Mouse (Mus musculus): Measurements from ENCODE around the gene Surf6. TPM values are rescaled to one million over a fixed set of nuclear protein-coding genes. Genes with fewer than 3 reads are reported as not detected.

Surf6 gene
- total RNA-seq (2021) = 10 to 100 TPM; 26.4 to 27.5 TPM
- long read RNA-seq, experiment 1, transcript Surf6-201 (5 exons, 2,971 nt) = major isoform, 16 of 24 reads
- long read RNA-seq, experiment 1, partial matches to known transcripts = 2 of 24 reads
- long read RNA-seq, experiment 1, other reads (novel, unspliced or antisense) = 6 of 24 reads
- long read RNA-seq, experiment 2, transcript Surf6-201 (5 exons, 2,971 nt) = major isoform, 13 of 21 reads
- long read RNA-seq, experiment 2, partial matches to known transcripts = 4 of 21 reads
- long read RNA-seq, experiment 2, other reads (novel, unspliced or antisense) = 2 of 21 reads

GRCm38 (mm10) chr2:26902467-26903220, at the start of gene Surf6:
Gene Surf6, minus strand, starts transcription at chr2:26902879.
- DNase-seq (ENCODE audit: low spot score in 2 of 2) = peak; percentile 97 to 98
- intact Hi-C loops (cut with DNase I) = loop anchor here (10.0 kb wide), 1 partner anchor 258 kb away; no protein-coding TSS in a partner anchor

DNA sequence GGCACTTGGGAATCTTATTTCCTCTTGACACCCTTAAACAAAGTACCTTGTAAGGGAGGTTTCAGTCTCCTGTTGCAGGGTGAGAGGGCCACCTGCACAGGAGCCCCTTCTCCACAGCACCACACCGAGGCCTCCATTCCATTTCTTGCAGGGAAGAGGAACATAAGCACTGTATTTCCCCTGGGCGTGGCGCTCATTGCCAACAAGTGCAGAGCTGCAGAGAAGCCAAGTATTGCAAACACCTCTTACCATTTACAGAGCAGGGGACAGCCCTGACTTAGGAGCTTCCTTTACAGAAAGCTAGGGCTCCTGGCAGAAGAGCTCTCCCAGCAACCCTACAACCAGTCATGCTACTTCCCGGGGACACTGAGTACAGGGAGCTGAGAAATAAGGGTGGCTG, 49.5 kb upstream of the Surf6 start:
- DNase-seq (ENCODE audit: low spot score in 2 of 2) = no peak
- intact Hi-C loops (cut with DNase I) = no loop called here

- intact Hi-C loops (cut with DNase I) = no loop called here
- no peak for DNase-seq (ENCODE audit: low spot score in 2 of 2)
Observed at GRCm38 (mm10) chr2:26951346-26951905, 48.7 kb upstream of the Surf6 start.

DNA sequence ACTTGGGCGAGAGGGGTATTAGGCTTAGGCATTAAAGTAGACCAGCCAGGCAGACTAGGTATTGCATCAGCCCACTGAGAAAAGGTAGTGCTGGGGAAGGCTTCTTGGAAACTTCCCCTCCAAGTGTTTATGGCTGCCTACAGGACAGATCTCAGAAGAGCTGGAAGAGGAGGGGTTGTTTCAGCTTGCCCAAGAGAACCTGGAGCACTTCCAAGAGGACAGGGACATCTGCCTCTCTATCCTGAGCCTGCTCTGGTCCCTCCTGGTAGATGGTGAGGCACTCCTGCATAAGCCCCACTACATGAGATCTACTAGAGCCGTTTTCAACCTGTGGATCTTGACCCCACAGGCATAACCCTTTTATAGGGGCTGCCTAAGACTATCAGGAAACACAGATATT, 47.7 kb upstream of the Surf6 start:
- intact Hi-C loops (cut with DNase I) = no loop called here
- DNase-seq (ENCODE audit: low spot score in 2 of 2) = no peak

DNA sequence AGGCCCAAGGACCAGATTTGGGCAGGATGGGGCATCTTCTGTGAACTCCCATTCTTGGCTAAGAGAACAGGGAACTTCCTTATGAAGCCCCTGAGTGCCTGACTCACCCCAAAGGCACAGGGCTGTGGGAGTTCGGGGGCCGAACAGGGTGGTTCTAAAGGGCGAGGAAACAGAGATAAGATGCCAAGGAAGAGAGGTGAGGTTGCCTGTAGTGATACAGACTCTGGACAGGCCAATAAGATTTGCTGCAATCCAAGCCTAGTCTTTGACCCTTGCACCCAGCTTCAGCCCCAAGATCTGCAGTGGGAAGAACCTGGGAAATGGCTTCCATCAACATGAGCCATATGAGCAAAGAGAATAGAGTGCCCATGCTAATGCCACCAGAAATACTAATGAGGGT, 40.6 kb upstream of the Surf6 start:
- DNase-seq (ENCODE audit: low spot score in 2 of 2) = no peak
- intact Hi-C loops (cut with DNase I) = no loop called here

- intact Hi-C loops (cut with DNase I) = no loop called here
Observed at GRCm38 (mm10) chr2:26941539-26941938, 38.9 kb upstream of the Surf6 start.

DNA sequence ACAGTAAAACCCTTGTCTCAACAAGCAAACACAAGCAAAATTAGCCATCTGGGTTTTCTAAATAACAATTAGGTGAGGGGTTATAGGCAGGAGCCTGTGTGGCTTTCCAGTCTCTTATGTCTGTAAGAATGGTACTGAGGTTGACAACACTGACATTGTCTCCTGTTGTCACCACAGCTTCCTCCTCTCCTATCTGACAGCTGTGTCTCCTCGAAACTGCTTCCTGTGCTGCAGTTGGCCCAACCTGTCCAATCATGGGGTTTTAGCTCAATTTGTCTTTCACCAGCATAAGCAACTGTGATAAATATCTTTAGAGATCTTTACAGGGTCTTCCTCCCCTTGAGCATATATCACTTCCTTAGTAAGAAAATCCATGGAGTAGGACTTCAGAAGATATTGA, 33.7 kb upstream of the Surf6 start:
- intact Hi-C loops (cut with DNase I) = no loop called here
- no peak for DNase-seq (ENCODE audit: low spot score in 2 of 2)

More at GRCm38 (mm10) chr2:26941539-26941938, 38.9 kb upstream of the Surf6 start:
- DNase-seq (ENCODE audit: low spot score in 2 of 2) = no peak

- no peak for DNase-seq (ENCODE audit: low spot score in 2 of 2)
- intact Hi-C loops (cut with DNase I) = no loop called here
Observed at GRCm38 (mm10) chr2:26935286-26935685, 32.6 kb upstream of the Surf6 start.

- DNase-seq (ENCODE audit: low spot score in 2 of 2) = peak; percentile 93 to 94
- intact Hi-C loops (cut with DNase I) = no loop called here
Observed at GRCm38 (mm10) chr2:26933304-26934055, 30.8 kb upstream of the Surf6 start, which contains the start of the genes Surf4 and Stkld1. Gene Surf4, minus strand, starts transcription at chr2:26933928. Gene Stkld1, plus strand, starts transcription at chr2:26934047.

GRCm38 (mm10) chr2:26932473-26933303, 30.0 kb upstream of the Surf6 start:
- no peak for DNase-seq (ENCODE audit: low spot score in 2 of 2)
- intact Hi-C loops (cut with DNase I) = no loop called here

- intact Hi-C loops (cut with DNase I) = loop anchor here (2.0 kb wide), 2 partner anchors 108 to 306 kb away; no protein-coding TSS in a partner anchor
- DNase-seq (ENCODE audit: low spot score in 2 of 2) = peak; percentile 78 to 87
Observed at GRCm38 (mm10) chr2:26930390-26930789, 27.7 kb upstream of the Surf6 start.

GRCm38 (mm10) chr2:26927745-26928476, 25.2 kb upstream of the Surf6 start:
- intact Hi-C loops (cut with DNase I) = no loop called here
- no peak for DNase-seq (ENCODE audit: low spot score in 2 of 2)

- no peak for DNase-seq (ENCODE audit: low spot score in 2 of 2)
- intact Hi-C loops (cut with DNase I) = no loop called here
Observed at GRCm38 (mm10) chr2:26921784-26922183, 19.1 kb upstream of the Surf6 start.

GRCm38 (mm10) chr2:26920190-26920855, 17.6 kb upstream of the Surf6 start:
- DNase-seq (ENCODE audit: low spot score in 2 of 2) = no peak
- intact Hi-C loops (cut with DNase I) = no loop called here

- intact Hi-C loops (cut with DNase I) = loop anchor here (5.0 to 10.0 kb wide), 2 partner anchors 43 to 105 kb away; partner anchors contain the start of genes Rexo4 and Slc2a6
Observed at GRCm38 (mm10) chr2:26919684-26920083, 17.0 kb upstream of the Surf6 start.

DNA sequence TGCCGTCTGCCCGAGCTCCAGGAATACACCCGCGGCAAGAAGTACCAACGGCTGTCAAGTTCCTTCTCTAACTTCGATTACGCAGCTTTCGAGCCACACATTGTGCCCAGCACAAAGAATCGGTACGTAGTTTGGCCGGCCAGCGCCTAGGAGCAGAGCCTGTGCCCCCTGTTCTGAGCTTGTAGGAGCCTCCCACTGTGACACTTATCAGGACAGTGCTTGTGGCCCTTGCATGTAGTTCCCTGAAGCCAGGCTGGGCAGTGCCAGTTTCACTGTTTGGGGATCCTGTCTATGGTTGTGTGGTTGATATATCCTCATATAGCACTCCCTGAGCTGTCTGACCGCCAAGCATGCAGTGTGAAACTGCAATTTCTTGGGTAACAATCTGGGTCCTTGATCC, 14.1 kb upstream of the Surf6 start:
- DNase-seq (ENCODE audit: low spot score in 2 of 2) = no peak
- intact Hi-C loops (cut with DNase I) = loop anchor here (5.0 to 10.0 kb wide), 2 partner anchors 46 to 108 kb away; partner anchors contain the start of genes Rexo4 and Slc2a6

More at GRCm38 (mm10) chr2:26919684-26920083, 17.0 kb upstream of the Surf6 start:
- no peak for DNase-seq (ENCODE audit: low spot score in 2 of 2)
